Mouse (Mus musculus): Measurements from ENCODE around the gene Hnrnpl. TPM values are rescaled to one million over a fixed set of nuclear protein-coding genes. Genes with fewer than 3 reads are reported as not detected.

Hnrnpl gene
- polyA plus RNA-seq, 1 experiment from 2014 or later = 331 TPM

DNA sequence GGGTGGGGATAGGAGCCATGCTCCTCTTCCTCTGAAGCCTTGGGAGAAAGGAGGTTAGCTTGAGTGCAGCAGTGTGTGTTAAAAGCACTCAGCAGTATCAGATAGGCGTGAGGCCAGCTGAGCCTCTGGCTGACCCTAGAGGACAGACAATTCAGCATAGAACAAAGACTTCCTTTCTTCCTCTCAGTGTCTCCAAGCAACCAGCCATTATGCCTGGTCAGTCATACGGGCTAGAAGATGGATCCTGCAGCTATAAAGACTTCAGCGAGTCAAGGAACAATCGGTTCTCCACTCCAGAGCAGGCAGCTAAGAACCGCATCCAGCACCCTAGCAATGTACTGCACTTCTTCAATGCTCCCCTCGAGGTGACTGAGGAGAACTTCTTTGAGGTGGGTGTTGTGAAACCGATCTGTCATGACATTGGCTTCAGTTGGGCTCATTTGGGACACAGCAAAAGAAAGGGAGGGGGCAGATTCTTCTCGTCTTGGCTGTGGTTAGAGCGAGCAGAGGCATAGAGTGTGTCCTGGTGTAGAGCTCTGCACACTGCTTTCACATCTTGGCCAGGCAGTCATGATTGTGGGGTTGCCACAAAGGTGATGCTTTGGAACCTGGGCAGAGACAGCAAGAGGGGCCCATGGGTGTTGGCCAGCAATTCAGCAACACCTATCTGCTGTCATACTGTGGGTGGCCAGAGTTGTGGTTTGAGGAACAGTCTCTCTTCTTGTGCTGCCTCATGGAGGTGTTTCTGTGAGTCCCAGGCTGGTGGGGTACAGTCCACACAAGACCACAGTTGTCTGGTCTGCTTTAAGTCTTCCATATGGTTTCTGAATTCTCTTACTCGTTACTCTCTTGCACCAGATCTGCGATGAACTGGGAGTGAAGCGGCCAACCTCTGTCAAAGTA lies 12.3 kb downstream of the Hnrnpl start:
- H3K36me3 ChIP-seq (ENCODE audit: control insufficient read depth, insufficient read depth, low read length) = peaks cover 53% of the 10 kb centered on the region
- H3K4me2 ChIP-seq = no peak overlapping the region
- DNase-seq (ENCODE audit: low spot score, missing footprints) = peak; percentile 91
- H3K27me3 ChIP-seq (ENCODE audit: control insufficient read depth, insufficient read depth, low read length) = no peaks in the 10 kb centered on the region
- H3K4me3 ChIP-seq (ENCODE audit: low read depth, low read length) = no peak overlapping the region
- no peaks in the 10 kb centered on the region for H3K9me3 ChIP-seq (ENCODE audit: control insufficient read depth, low read length)
- WGBS = 47% methylated on average over 12 of the region's 12 CpGs
- H3K9ac ChIP-seq (ENCODE audit: low read length) = peak overlapping the region; percentile 7; the same call in 1 of the 2 replicates
- peak overlapping the region; percentile 71 for H3K27ac ChIP-seq (ENCODE audit: low read depth, low read length)
- peak; percentile 53 for ATAC-seq (ENCODE audit: low FRiP score)
- peaks cover 36% of the 10 kb centered on the region for H3K4me1 ChIP-seq (ENCODE audit: control insufficient read depth, insufficient read depth, low read length)

- ATAC-seq (ENCODE audit: low FRiP score) = no peak
- H3K4me1 ChIP-seq (ENCODE audit: control insufficient read depth, insufficient read depth, low read length) = peaks cover 37% of the 10 kb centered on the region
- 78% methylated on average over 10 of the region's 10 CpGs for WGBS
These were observed 13.0 kb downstream of the Hnrnpl start for GRCm38 (mm10) chr7:28821261-28821831.

DNA sequence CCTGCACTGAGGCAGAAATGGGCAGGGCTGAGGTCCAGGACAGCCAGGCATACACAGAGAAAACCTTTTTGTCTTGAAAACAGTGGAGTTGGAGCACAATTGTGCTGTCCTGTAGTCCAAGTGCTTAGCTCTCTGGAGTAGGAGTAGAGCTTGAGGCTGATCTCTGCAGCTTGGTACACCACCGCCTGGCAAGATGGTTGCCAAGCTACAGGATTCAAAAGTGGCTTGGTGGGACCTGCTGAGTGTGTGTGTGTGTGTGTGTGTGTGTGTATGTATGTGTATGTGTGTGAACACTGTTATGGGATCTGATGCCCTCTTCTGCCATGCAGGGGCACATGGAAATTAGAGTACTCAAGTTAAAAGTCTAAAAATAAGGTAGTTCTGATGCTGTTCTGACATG lies 14.2 kb downstream of the Hnrnpl start:
- H3K27ac ChIP-seq (ENCODE audit: low read depth, low read length) = no peak overlapping the region
- DNase-seq (ENCODE audit: low spot score, missing footprints) = peak; percentile 83
- no peaks in the 10 kb centered on the region for H3K27me3 ChIP-seq (ENCODE audit: control insufficient read depth, insufficient read depth, low read length)
- no peak for ATAC-seq (ENCODE audit: low FRiP score)
- no peak overlapping the region for H3K9ac ChIP-seq (ENCODE audit: low read length)
- WGBS = 65% methylated on average over 1 of the region's 1 CpGs
- H3K4me1 ChIP-seq (ENCODE audit: control insufficient read depth, insufficient read depth, low read length) = peaks cover 35% of the 10 kb centered on the region
- H3K9me3 ChIP-seq (ENCODE audit: control insufficient read depth, low read length) = no peaks in the 10 kb centered on the region
- H3K4me3 ChIP-seq (ENCODE audit: low read depth, low read length) = no peak overlapping the region
- peaks cover 39% of the 10 kb centered on the region for H3K36me3 ChIP-seq (ENCODE audit: control insufficient read depth, insufficient read depth, low read length)
- no peak overlapping the region for H3K4me2 ChIP-seq

More at GRCm38 (mm10) chr7:28821261-28821831, 13.0 kb downstream of the Hnrnpl start:
- Histone ChIP-seq H3K4me3 (ENCODE audit: low read depth, low read length) (no peak overlapping the region), H3K9ac (ENCODE audit: low read length) (no peak overlapping the region), H3K9me3 (ENCODE audit: control insufficient read depth, low read length) (no peaks in the 10 kb centered on the region), H3K27ac (ENCODE audit: low read depth, low read length) (peak overlapping the region; percentile 71), H3K36me3 (ENCODE audit: control insufficient read depth, insufficient read depth, low read length) (peaks cover 48% of the 10 kb centered on the region), H3K4me2 (no peak overlapping the region), H3K27me3 (ENCODE audit: control insufficient read depth, insufficient read depth, low read length) (no peaks in the 10 kb centered on the region)
- no peak for DNase-seq (ENCODE audit: low spot score, missing footprints)

GRCm38 (mm10) chr7:28822993-28823903 lies 14.9 kb downstream of the Hnrnpl start:
- peak; percentile 88 for DNase-seq (ENCODE audit: low spot score, missing footprints)
- Histone ChIP-seq H3K9me3 (ENCODE audit: control insufficient read depth, low read length) (no peaks in the 10 kb centered on the region), H3K27ac (ENCODE audit: low read depth, low read length) (no peak overlapping the region; the same call in 1 of the 2 replicates), H3K36me3 (ENCODE audit: control insufficient read depth, insufficient read depth, low read length) (peaks cover 33% of the 10 kb centered on the region), H3K4me1 (ENCODE audit: control insufficient read depth, insufficient read depth, low read length) (peaks cover 30% of the 10 kb centered on the region), H3K9ac (ENCODE audit: low read length) (no peak overlapping the region), H3K27me3 (ENCODE audit: control insufficient read depth, insufficient read depth, low read length) (no peaks in the 10 kb centered on the region), H3K4me2 (no peak overlapping the region), H3K4me3 (ENCODE audit: low read depth, low read length) (no peak overlapping the region)
- 59% methylated on average over 10 of the region's 10 CpGs for WGBS
- ATAC-seq (ENCODE audit: low FRiP score) = no peak

DNA sequence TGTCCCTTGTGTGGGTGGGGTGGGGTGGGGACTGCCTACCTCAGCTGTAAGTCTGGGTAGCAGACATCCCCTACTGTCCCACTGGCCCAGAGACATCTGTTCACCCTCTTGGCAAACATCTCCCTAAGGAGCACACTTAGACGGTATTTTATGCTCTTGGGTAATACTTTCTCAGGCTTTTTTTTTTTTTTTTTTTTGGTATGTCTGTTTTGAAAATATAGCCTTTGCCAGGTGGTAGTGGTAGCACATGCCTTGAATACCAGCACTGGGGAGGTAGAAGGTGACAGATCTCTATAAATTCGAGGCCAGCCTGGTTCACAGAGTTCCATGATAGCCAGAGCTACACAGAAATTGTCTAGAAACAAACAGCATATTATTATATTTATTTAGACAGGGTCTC lies 15.6 kb downstream of the Hnrnpl start:
- H3K4me3 ChIP-seq (ENCODE audit: low read depth, low read length) = no peak overlapping the region
- H3K9ac ChIP-seq (ENCODE audit: low read length) = no peak overlapping the region
- H3K36me3 ChIP-seq (ENCODE audit: control insufficient read depth, insufficient read depth, low read length) = peaks cover 29% of the 10 kb centered on the region
- H3K27ac ChIP-seq (ENCODE audit: low read depth, low read length) = no peak overlapping the region
- WGBS = 72% methylated on average over 2 of the region's 2 CpGs
- ATAC-seq (ENCODE audit: low FRiP score) (no peak), DNase-seq (ENCODE audit: low spot score, missing footprints) (no peak)
- H3K4me2 ChIP-seq = no peak overlapping the region
- no peaks in the 10 kb centered on the region for H3K27me3 ChIP-seq (ENCODE audit: control insufficient read depth, insufficient read depth, low read length)
- peaks cover 26% of the 10 kb centered on the region for H3K4me1 ChIP-seq (ENCODE audit: control insufficient read depth, insufficient read depth, low read length)
- H3K9me3 ChIP-seq (ENCODE audit: control insufficient read depth, low read length) = no peaks in the 10 kb centered on the region

GRCm38 (mm10) chr7:28824941-28825685 lies 16.8 kb downstream of the Hnrnpl start, which contains the start of gene Ech1:
Gene Ech1 (plus strand): TSS chr7:28825217.
- Histone ChIP-seq H3K4me1 (ENCODE audit: control insufficient read depth, insufficient read depth, low read length) (peaks cover 18% of the 10 kb centered on the region), H3K4me2 (peak within 1 kb of the TSS; percentile 54), H3K27me3 (ENCODE audit: control insufficient read depth, insufficient read depth, low read length) (no peaks in the 10 kb centered on the region), H3K9ac (ENCODE audit: low read length) (peak within 1 kb of the TSS; percentile 70), H3K27ac (ENCODE audit: low read depth, low read length) (peak within 1 kb of the TSS; percentile 33), H3K36me3 (ENCODE audit: control insufficient read depth, insufficient read depth, low read length) (peaks cover 24% of the 10 kb centered on the region), H3K4me3 (ENCODE audit: low read depth, low read length) (peak within 1 kb of the TSS; percentile 46), H3K9me3 (ENCODE audit: control insufficient read depth, low read length) (no peaks in the 10 kb centered on the region)
- 3% methylated on average over 33 of the region's 33 CpGs for WGBS
- ATAC-seq (ENCODE audit: low FRiP score) = peak; percentile 82
- DNase-seq (ENCODE audit: low spot score, missing footprints) = peak; percentile 99

DNA sequence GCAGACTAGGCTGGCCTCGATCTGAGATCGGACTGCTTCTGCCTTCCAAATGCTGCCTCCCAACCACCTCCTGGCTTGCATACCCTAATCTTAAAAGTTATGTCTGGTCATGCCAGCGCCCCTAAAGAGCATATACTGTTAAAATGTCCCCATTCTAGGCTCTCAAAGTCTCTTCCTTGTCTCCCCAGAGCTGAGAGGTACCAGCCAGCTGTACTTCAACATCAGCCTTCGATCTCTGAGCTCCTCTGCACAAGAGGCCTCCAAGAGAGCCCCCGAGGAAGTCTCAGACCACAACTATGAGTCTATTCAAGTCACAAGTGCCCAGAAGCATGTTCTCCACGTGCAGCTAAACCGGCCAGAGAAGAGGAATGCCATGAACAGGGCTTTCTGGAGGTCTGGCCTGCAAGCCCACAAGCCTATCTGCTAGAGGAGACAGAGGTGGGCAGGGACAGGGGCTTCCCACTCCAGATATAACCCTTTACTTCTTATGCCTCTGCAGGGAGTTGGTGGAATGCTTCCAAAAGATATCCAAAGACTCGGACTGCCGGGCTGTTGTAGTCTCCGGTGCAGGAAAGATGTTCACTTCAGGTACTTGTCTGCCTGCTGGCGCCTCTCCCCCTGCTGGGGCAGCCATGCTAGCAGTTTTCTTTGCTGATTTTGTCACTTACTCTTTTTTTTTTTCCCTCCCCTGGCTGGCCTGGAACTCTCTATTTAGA lies 17.5 kb downstream of the Hnrnpl start:
- H3K27ac ChIP-seq (ENCODE audit: low read depth, low read length) = no peak overlapping the region

DNA sequence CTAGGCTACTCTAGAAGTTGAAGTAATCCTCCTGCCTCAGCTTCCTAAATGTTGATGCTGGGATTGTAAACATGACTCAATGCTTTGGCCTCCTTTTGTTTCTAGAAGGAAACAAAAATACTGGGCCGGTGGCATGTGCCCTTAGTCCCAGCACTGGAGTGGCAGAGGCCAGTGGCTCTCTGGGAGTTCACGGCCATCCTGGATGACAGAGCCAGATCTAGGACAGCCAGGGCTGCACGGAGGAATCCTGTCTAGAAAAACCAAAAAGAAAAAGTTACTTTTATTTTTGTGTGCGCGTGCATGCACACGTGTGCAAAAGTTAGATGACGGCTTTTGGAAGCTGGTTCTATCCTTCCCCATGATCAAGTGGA lies 18.0 kb downstream of the Hnrnpl start:
- Histone ChIP-seq H3K4me2 (no peak overlapping the region), H3K4me1 (ENCODE audit: control insufficient read depth, insufficient read depth, low read length) (peaks cover 8% of the 10 kb centered on the region), H3K9ac (ENCODE audit: low read length) (no peak overlapping the region), H3K27me3 (ENCODE audit: control insufficient read depth, insufficient read depth, low read length) (no peaks in the 10 kb centered on the region), H3K36me3 (ENCODE audit: control insufficient read depth, insufficient read depth, low read length) (peaks cover 13% of the 10 kb centered on the region), H3K27ac (ENCODE audit: low read depth, low read length) (no peak overlapping the region), H3K9me3 (ENCODE audit: control insufficient read depth, low read length) (no peaks in the 10 kb centered on the region), H3K4me3 (ENCODE audit: low read depth, low read length) (no peak overlapping the region)
- 93% methylated on average over 7 of the region's 7 CpGs for WGBS
- DNase-seq (ENCODE audit: low spot score, missing footprints) (no peak), ATAC-seq (ENCODE audit: low FRiP score) (no peak)

More for the DNA sequence above, 17.5 kb downstream of the Hnrnpl start:
- Histone ChIP-seq H3K9ac (ENCODE audit: low read length) (peak overlapping the region; percentile 70), H3K27me3 (ENCODE audit: control insufficient read depth, insufficient read depth, low read length) (no peaks in the 10 kb centered on the region), H3K4me2 (peak overlapping the region; percentile 54), H3K4me3 (ENCODE audit: low read depth, low read length) (peak overlapping the region; percentile 46), H3K36me3 (ENCODE audit: control insufficient read depth, insufficient read depth, low read length) (peaks cover 19% of the 10 kb centered on the region), H3K9me3 (ENCODE audit: control insufficient read depth, low read length) (no peaks in the 10 kb centered on the region), H3K4me1 (ENCODE audit: control insufficient read depth, insufficient read depth, low read length) (peaks cover 11% of the 10 kb centered on the region)
- DNase-seq (ENCODE audit: low spot score, missing footprints) = peak; percentile 86
- WGBS = 66% methylated on average over 11 of the region's 11 CpGs
- ATAC-seq (ENCODE audit: low FRiP score) = no peak

Data from midbrain, embryonic 11.5 days (tissue).